Comparison of ENCODE assay signal across 11 mouse cellular contexts in genomic region chr2:165791026-165791425, GRCm38 (mm10).
A peak's percentile ranks its signal among the peaks of the same experiment; 100 is the strongest.
DNase-seq lines count a peak whose midpoint lies in the region; ATAC-seq and TF ChIP-seq lines count a peak whose summit lies in the region.
"Had no signal": no experiment of that assay in that cellular context is flagged by ENCODE, and none has a peak within 500 bp of the region (broad histone marks: within the 10 kb centered on the region; RNA-seq: fewer than 3 reads in every experiment).

No protein-coding gene starts in this region.

- no peak for TF ChIP-seq RAD21 in CH12.LX (IDR thresholded peaks at IDR 0.05; ENCODE audit: low read depth, low read length)

- TF ChIP-seq POLR2A in CH12.LX (IDR thresholded peaks at IDR 0.05; ENCODE audit: low read depth, low read length): no peak

- 32% methylated on average over 7 of the region's 7 CpGs for WGBS in hindbrain, embryonic 16.5 days
- 63% methylated on average over 7 of the region's 7 CpGs for WGBS in heart, embryonic 11.5 days (ENCODE audit: insufficient replicate concordance)

- H3K36me3 ChIP-seq in CH12.LX (replicated peaks in 1 of 2; ENCODE audit: control insufficient read depth in 1 of 2, insufficient read depth in 1 of 2, low read length in 1 of 2): peaks cover 68 to 83% of the 10 kb centered on the region in 2 experiments
- peaks cover 35% of the 10 kb centered on the region for H3K36me3 ChIP-seq in hindbrain, embryonic 16.5 days (ENCODE audit: control insufficient read depth, insufficient read depth, low read length)
- peaks cover 19% of the 10 kb centered on the region for H3K36me3 ChIP-seq in heart, embryonic 11.5 days (ENCODE audit: control insufficient read depth, insufficient read depth, low read length)

- no peaks in the 10 kb centered on the region for H3K27me3 ChIP-seq in CH12.LX (replicated peaks)
- H3K27me3 ChIP-seq in hindbrain, embryonic 16.5 days (replicated peaks; ENCODE audit: control insufficient read depth, insufficient read depth, low read length): no peaks in the 10 kb centered on the region
- H3K27me3 ChIP-seq in heart, embryonic 11.5 days (ENCODE audit: control insufficient read depth, insufficient read depth, low read length): no peaks in the 10 kb centered on the region
- H3K27me3 ChIP-seq: heart, embryonic 13.5 days had no signal

- dilution Hi-C loops in CH12.LX (cut with MboI; ENCODE audit: extremely low pct_ligation_motif_present, extremely low pct_unique_long_range_greater_than_20kb, low sequenced_read_pairs): no loop called here

- TF ChIP-seq CTCF in CH12.LX (conservative IDR thresholded peaks at IDR 0.05 in 1 of 2, IDR thresholded peaks at IDR 0.05 in 1 of 2; ENCODE audit: low read depth in 2 of 2, low read length in 2 of 2): no peak

- ATAC-seq in hindbrain, embryonic 16.5 days: peak; percentile 36; the same call in 1 of the 2 replicates
- ATAC-seq in heart, embryonic 11.5 days (replicated peaks; ENCODE audit: insufficient number of reproducible peaks, low FRiP score, low TSS enrichment): no peak
- no peak for ATAC-seq in granulocyte monocyte progenitor cell, adult 5-6 weeks (replicated peaks; ENCODE audit: poor library complexity, severe bottlenecking)

- H3K4me1 ChIP-seq in CH12.LX (ENCODE audit: control insufficient read depth in 1 of 2, insufficient read depth in 2 of 2): peaks cover 47 to 81% of the 10 kb centered on the region in 2 experiments
- H3K4me1 ChIP-seq in hindbrain, embryonic 16.5 days (ENCODE audit: control insufficient read depth, insufficient read depth, low read depth, low read length): peaks cover 12% of the 10 kb centered on the region
- H3K4me1 ChIP-seq in heart, embryonic 11.5 days (ENCODE audit: control insufficient read depth, insufficient read depth, low read length): peaks cover 15% of the 10 kb centered on the region

- peak overlapping the region; percentile 15 for H3K9ac ChIP-seq in CH12.LX (ENCODE audit: insufficient read depth, low read depth)
- no peak overlapping the region for H3K9ac ChIP-seq in hindbrain, embryonic 16.5 days (ENCODE audit: low read depth, low read length)
- no peak overlapping the region for H3K9ac ChIP-seq in heart, embryonic 11.5 days (ENCODE audit: low read depth, low read length)
- H3K9ac ChIP-seq: heart, embryonic 13.5 days had no signal

- no peaks in the 10 kb centered on the region for H3K9me3 ChIP-seq in CH12.LX (replicated peaks; ENCODE audit: low read length)
- no peaks in the 10 kb centered on the region for H3K9me3 ChIP-seq in hindbrain, embryonic 16.5 days (ENCODE audit: control insufficient read depth, low read length)
- H3K9me3 ChIP-seq in heart, embryonic 11.5 days (replicated peaks; ENCODE audit: control insufficient read depth, low read length): no peaks in the 10 kb centered on the region
- H3K9me3 ChIP-seq: heart, embryonic 13.5 days had no signal

- peak overlapping the region; percentile 90 for H3K4me2 ChIP-seq in CH12.LX (ENCODE audit: insufficient read depth, low read depth, poor library complexity, severe bottlenecking)
- H3K4me2 ChIP-seq in hindbrain, embryonic 16.5 days (ENCODE audit: low read length): no peak overlapping the region
- no peak overlapping the region for H3K4me2 ChIP-seq in heart, embryonic 11.5 days
- H3K4me2 ChIP-seq: heart, embryonic 13.5 days; liver, embryonic 11.5 days had no signal

- H3K79me2 ChIP-seq in CH12.LX (replicated peaks; ENCODE audit: control insufficient read depth, extremely low read depth, insufficient read depth, poor library complexity, severe bottlenecking): peaks cover 23% of the 10 kb centered on the region

- H3K4me3 ChIP-seq in CH12.LX (replicated peaks in 1 of 3; ENCODE audit: low read depth in 2 of 3, low read length in 2 of 3, poor library complexity in 1 of 3): peak overlapping the region in 2 of 3 experiments; percentile 21 to 56
- no peak overlapping the region for H3K4me3 ChIP-seq in hindbrain, embryonic 16.5 days (ENCODE audit: low read length)
- no peak overlapping the region for H3K4me3 ChIP-seq in heart, embryonic 11.5 days (ENCODE audit: low read depth, low read length)
- H3K4me3 ChIP-seq: heart, embryonic 13.5 days had no signal

- H3K27ac ChIP-seq in CH12.LX (ENCODE audit: insufficient read depth, low read depth): peak overlapping the region; percentile 25; the same call in 1 of the 2 replicates
- peak overlapping the region; percentile 61 for H3K27ac ChIP-seq in hindbrain, embryonic 16.5 days (ENCODE audit: low read depth, low read length)
- no peak overlapping the region for H3K27ac ChIP-seq in heart, embryonic 11.5 days (ENCODE audit: low read depth, low read length)
- H3K27ac ChIP-seq: heart, embryonic 13.5 days had no signal

- no peak for TF ChIP-seq EP300 in CH12.LX (IDR thresholded peaks at IDR 0.05; ENCODE audit: low read length)

- peak; percentile 45 for DNase-seq in adrenal gland, postnatal 10 days
- DNase-seq in adrenal gland, adult 2 months: no peak
- peak; percentile 65 for DNase-seq in CH12.LX (ENCODE audit: extremely low read depth)
- DNase-seq in embryo, embryonic 10.5 days (ENCODE audit: low spot score): peak; percentile 46
- no peak for DNase-seq in c-Kit-positive CD71-positive TER-119-positive erythroid progenitor cells, embryonic 14.5 days (ENCODE audit: low spot score)
- DNase-seq: kidney, adult 11 months had no signal

- in situ Hi-C loops in CH12.LX (cut with MboI; ENCODE audit: low pct_ligation_motif_present, low pct_unique_long_range_greater_than_20kb, low sequenced_read_pairs): loop anchor here (25.0 kb wide), 1 partner anchor 246 kb away; no protein-coding TSS in a partner anchor

TF ChIP-seq in CH12.LX, 34 proteins besides CTCF, POLR2A, EP300 and RAD21:
- no peak for TF ChIP-seq TCF12 (IDR thresholded peaks at IDR 0.05; ENCODE audit: low read depth, low read length)
- TF ChIP-seq ZKSCAN1 (IDR thresholded peaks at IDR 0.05; ENCODE audit: borderline replicate concordance, low read depth, low read length): no peak
- TF ChIP-seq ELF1 (IDR thresholded peaks at IDR 0.05; ENCODE audit: low read depth, low read length): no peak
- TF ChIP-seq CHD2 (IDR thresholded peaks at IDR 0.05; ENCODE audit: low read length): peak; percentile 94
- TF ChIP-seq POLR2AphosphoS2 (IDR thresholded peaks at IDR 0.05; ENCODE audit: low read depth, low read length): no peak
- TF ChIP-seq TBP (conservative IDR thresholded peaks at IDR 0.05; ENCODE audit: low read depth, low read length): no peak
- no peak for TF ChIP-seq HCFC1 (IDR thresholded peaks at IDR 0.05; ENCODE audit: low read depth, low read length)

Comparison
In these comparisons a context has a peak if more than half of its experiments do, and no peak if none do; other contexts are left out.
1. DNase-seq: peak in adrenal gland, postnatal 10 days (single experiment), CH12.LX (single experiment) and embryo, embryonic 10.5 days (single experiment); none in adrenal gland, adult 2 months (single experiment) and c-Kit-positive CD71-positive TER-119-positive erythroid progenitor cells, embryonic 14.5 days (single experiment).
2. H3K4me3 ChIP-seq: peak in CH12.LX (2 of 3); none in hindbrain, embryonic 16.5 days (single experiment) and heart, embryonic 11.5 days (single experiment).